ENCODE assay signal across 30 mouse cellular contexts in the genomic region with DNA sequence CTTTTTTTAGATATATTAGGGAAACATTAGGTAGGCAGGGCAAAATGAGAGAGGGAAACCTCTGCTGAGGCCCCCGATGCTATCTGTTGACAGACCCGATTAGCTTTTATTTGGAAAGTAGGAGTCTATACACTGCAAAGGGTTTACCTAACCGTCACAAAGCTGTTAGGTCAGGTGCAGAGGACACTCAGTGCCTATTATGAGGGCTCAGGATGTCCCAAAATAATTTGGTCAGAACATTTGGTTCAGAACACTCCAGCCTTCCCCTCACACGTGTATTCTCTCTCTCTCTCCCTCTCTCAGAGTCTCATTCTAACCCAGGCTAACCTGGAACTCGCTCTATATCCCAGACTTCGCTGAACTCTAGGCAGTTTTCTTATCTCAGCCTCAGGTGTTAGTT. TPM values are rescaled to one million over a fixed set of nuclear protein-coding genes. Genes with fewer than 3 reads are reported as not detected.
"Had no signal": no experiment of that assay in that cellular context is flagged by ENCODE, and none has a peak within 500 bp of the region (broad histone marks: within the 10 kb centered on the region; RNA-seq: fewer than 3 reads in every experiment).

No protein-coding gene starts in this region.

- H3K4me3 ChIP-seq: left cerebral cortex, adult 2 months; limb, embryonic 10.5 days; limb, embryonic 12.5 days; limb, embryonic 13.5 days; limb, embryonic 15.5 days; liver, embryonic 12.5 days; liver, embryonic 13.5 days; liver, embryonic 15.5 days; lung, embryonic 15.5 days; megakaryocyte, embryonic 14.5 days; midbrain, embryonic 12.5 days; midbrain, embryonic 13.5 days; midbrain, embryonic 15.5 days; myocyte had no signal

- H3K9ac ChIP-seq: limb, embryonic 12.5 days; limb, embryonic 13.5 days; limb, embryonic 15.5 days; liver, embryonic 12.5 days; liver, embryonic 13.5 days; liver, embryonic 14.5 days; liver, embryonic 15.5 days; lung, embryonic 14.5 days; lung, embryonic 15.5 days; midbrain, embryonic 12.5 days; midbrain, embryonic 13.5 days; midbrain, embryonic 15.5 days had no signal

- H3K27me3 ChIP-seq: limb, embryonic 12.5 days; limb, embryonic 13.5 days; limb, embryonic 15.5 days; liver, embryonic 13.5 days; liver, embryonic 15.5 days; lung, embryonic 15.5 days; midbrain, embryonic 12.5 days; midbrain, embryonic 13.5 days; midbrain, embryonic 15.5 days had no signal

- H3K36me3 ChIP-seq: limb, embryonic 10.5 days; limb, embryonic 12.5 days; limb, embryonic 13.5 days; limb, embryonic 15.5 days; liver, embryonic 12.5 days; liver, embryonic 13.5 days; liver, embryonic 15.5 days; lung, embryonic 15.5 days; midbrain, embryonic 12.5 days; midbrain, embryonic 13.5 days; midbrain, embryonic 15.5 days had no signal

- H3K9me3 ChIP-seq: limb, embryonic 10.5 days; limb, embryonic 12.5 days; limb, embryonic 13.5 days; limb, embryonic 15.5 days; liver, embryonic 12.5 days; liver, embryonic 13.5 days; liver, embryonic 15.5 days; lung, embryonic 15.5 days; megakaryocyte, embryonic 14.5 days; midbrain, embryonic 12.5 days; midbrain, embryonic 13.5 days; midbrain, embryonic 15.5 days had no signal

- H3K4me2 ChIP-seq: limb, embryonic 12.5 days; limb, embryonic 13.5 days; limb, embryonic 15.5 days; liver, embryonic 12.5 days; liver, embryonic 13.5 days; liver, embryonic 15.5 days; lung, embryonic 14.5 days; lung, embryonic 15.5 days; midbrain, embryonic 11.5 days; midbrain, embryonic 12.5 days; midbrain, embryonic 13.5 days; midbrain, embryonic 15.5 days had no signal

- ATAC-seq: liver, embryonic 12.5 days; lung, postnatal 0 days; midbrain, embryonic 13.5 days; midbrain, embryonic 15.5 days; midbrain, embryonic 16.5 days had no signal

- H3K27ac ChIP-seq: left cerebral cortex, adult 2 months; limb, embryonic 10.5 days; limb, embryonic 12.5 days; limb, embryonic 13.5 days; limb, embryonic 15.5 days; liver, embryonic 12.5 days; liver, embryonic 13.5 days; liver, embryonic 14.5 days; liver, embryonic 15.5 days; lung, embryonic 15.5 days; macrophage; midbrain, embryonic 12.5 days; midbrain, embryonic 13.5 days; midbrain, embryonic 15.5 days had no signal

- DNase-seq: left cerebral cortex, postnatal 4 days; liver; liver, embryonic 13.5 days; lung, adult 18-20 months; lung, adult 2 months; lung, embryonic 14.5 days; lung, postnatal 10 days; lung, postnatal 14 days; lung, postnatal 36 days; lung, postnatal 4 days; midbrain, embryonic 14.5 days had no signal

RNA-seq across cellular contexts. Expression of gene Cnr2, which starts 13.2 kb away (rescaled TPM):
- total RNA-seq: left cerebral cortex, adult 18-20 months had no signal
- polyA plus RNA-seq: midbrain, embryonic 15.5 days; myocyte had no signal
